Mouse (Mus musculus) heart, embryonic 16.5 days (tissue): ENCODE results near the gene Gm49318. TPM values are rescaled to one million over a fixed set of nuclear protein-coding genes. Genes with fewer than 3 reads are reported as not detected.

Experiments
- ATAC-seq: fragments of 200-750 bp; cut with Nextera tagmentation; replicated peaks from 2 replicates; pipeline ENCODE4 v1.8.0; 2017; ENCODE audit warnings: moderate number of reproducible peaks; ENCODE audit not compliant: insufficient read depth, low FRiP score; ENCODE audit errors: extremely low read depth
- H3K27ac ChIP-seq: fragments of 300-500 bp; sonication (generic); 2 replicates; pipeline ENCODE4 v1.5.1; 2014; ENCODE audit warnings: mild to moderate bottlenecking, low read length, control low read depth, moderate library complexity
- H3K27me3 ChIP-seq: fragments of 300-500 bp; sonication (generic); 2 replicates; pipeline ENCODE4 v1.6.1; 2014; ENCODE audit warnings: low read length, mixed read lengths; ENCODE audit not compliant: control insufficient read depth, insufficient read depth
- H3K36me3 ChIP-seq: fragments of 300-500 bp; sonication (generic); 2 replicates; pipeline ENCODE4 v1.6.1; 2014; ENCODE audit not compliant: control insufficient read depth, insufficient read depth
- H3K4me1 ChIP-seq: fragments of 300-500 bp; sonication (generic); 2 replicates; pipeline ENCODE4 v1.6.1; 2014; ENCODE audit warnings: low read length, mixed read lengths; ENCODE audit not compliant: control insufficient read depth, insufficient read depth
- H3K4me2 ChIP-seq: fragments of 300-500 bp; sonication (generic); 2 replicates; pipeline ENCODE4 v1.6.1; 2014; ENCODE audit warnings: low read depth, mild to moderate bottlenecking, control low read depth, low read length
- H3K4me3 ChIP-seq: fragments of 300-500 bp; sonication (generic); 2 replicates; pipeline ENCODE4 v1.5.1; 2014; ENCODE audit warnings: mild to moderate bottlenecking, control low read depth, low read length
- H3K9ac ChIP-seq: fragments of 300-500 bp; sonication (generic); 2 replicates; pipeline ENCODE4 v1.6.1; 2014; ENCODE audit warnings: low read length, control low read depth
- H3K9me3 ChIP-seq: fragments of 300-500 bp; sonication (generic); replicated peaks from 2 replicates; pipeline ENCODE4 v1.6.1; 2016; ENCODE audit warnings: low read length; ENCODE audit not compliant: control insufficient read depth
- WGBS: fragments of 180-500 bp; shearing (Covaris S2); extraction: QIAGEN DNeasy Blood & Tissue Kit; methylation state at CpG from one replicate; pipeline ENCODE4 v1.1.7; 2014; 5-methylcytosine and 5-hydroxymethylcytosine counted together
- polyA plus RNA-seq: library from polyadenylated mRNA; unstranded; fragments of >200 nt; fragmentation: Nextera tagmentation; extraction: Ambion mirVana; gene quantifications from 2 replicates; pipeline ENCODE4 v1.2.1, GENCODE M21; 2015

Gm49318 gene
- polyA plus RNA-seq, 1 experiment from 2014 or later, result not detected

DNA sequence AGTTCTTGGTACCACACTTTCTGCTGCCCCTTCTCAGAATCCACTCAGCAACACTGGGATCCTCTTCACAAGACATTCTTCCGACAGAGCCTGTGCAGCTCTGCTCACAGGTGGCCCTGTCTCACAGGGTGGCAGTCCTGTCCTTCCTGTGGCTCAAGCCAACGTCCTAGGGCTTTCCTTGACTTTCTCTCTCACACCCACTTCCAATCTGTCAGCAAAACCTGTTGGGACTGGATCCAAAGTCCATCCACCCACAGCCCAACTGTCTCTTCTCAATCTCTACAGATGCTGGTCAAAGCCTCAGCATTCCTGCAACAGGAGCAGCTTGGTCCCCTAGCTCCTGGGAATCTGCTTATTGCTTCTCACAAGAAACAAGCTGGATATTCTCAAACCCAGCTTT is 9.7 kb downstream of the Gm49318 start:
- peaks cover 44% of the 10 kb centered on the region for H3K36me3 ChIP-seq
- 66% methylated on average over 2 of the region's 2 CpGs for WGBS
- H3K4me3 ChIP-seq, result no peak overlapping the region

DNA sequence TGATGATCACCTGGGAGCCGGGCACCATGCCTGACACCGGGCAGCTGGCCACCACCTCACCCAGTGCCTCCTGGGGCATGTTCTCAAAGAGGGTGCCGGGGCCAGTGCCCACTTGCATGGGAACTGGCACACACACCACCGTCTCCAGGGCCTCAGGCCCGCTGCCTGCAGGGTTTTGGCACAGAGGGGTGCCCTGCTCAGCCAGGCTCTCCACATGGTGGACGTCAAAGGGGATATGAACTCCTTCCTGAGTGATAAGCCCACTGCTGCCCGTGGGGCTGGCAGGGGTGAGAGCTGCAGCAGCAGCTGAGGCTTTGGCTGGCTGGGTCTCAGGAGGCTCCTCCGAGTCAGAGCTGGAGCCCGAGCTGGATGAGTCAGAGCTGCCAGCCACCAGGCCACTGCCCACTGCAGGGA is 13.0 kb downstream of the Gm49318 start:
- H3K27me3 ChIP-seq, result peaks cover 23% of the 10 kb centered on the region
- ATAC-seq, result no peak
- no peak overlapping the region for H3K4me3 ChIP-seq
- H3K36me3 ChIP-seq, result peaks cover 25% of the 10 kb centered on the region
- H3K27ac ChIP-seq, result no peak overlapping the region
- WGBS, result 80% methylated on average over 9 of the region's 9 CpGs
- no peak overlapping the region for H3K9ac ChIP-seq
- no peaks in the 10 kb centered on the region for H3K9me3 ChIP-seq
- H3K4me1 ChIP-seq, result peaks cover 5% of the 10 kb centered on the region; the same call in 1 of the 2 replicates
- H3K4me2 ChIP-seq, result no peak overlapping the region

More for the DNA sequence above, 9.7 kb downstream of the Gm49318 start:
- H3K27me3 ChIP-seq, result no peaks in the 10 kb centered on the region
- H3K4me2 ChIP-seq, result no peak overlapping the region
- no peaks in the 10 kb centered on the region for H3K4me1 ChIP-seq
- H3K27ac ChIP-seq, result no peak overlapping the region
- no peaks in the 10 kb centered on the region for H3K9me3 ChIP-seq
- no peak overlapping the region for H3K9ac ChIP-seq
- ATAC-seq, result no peak

DNA sequence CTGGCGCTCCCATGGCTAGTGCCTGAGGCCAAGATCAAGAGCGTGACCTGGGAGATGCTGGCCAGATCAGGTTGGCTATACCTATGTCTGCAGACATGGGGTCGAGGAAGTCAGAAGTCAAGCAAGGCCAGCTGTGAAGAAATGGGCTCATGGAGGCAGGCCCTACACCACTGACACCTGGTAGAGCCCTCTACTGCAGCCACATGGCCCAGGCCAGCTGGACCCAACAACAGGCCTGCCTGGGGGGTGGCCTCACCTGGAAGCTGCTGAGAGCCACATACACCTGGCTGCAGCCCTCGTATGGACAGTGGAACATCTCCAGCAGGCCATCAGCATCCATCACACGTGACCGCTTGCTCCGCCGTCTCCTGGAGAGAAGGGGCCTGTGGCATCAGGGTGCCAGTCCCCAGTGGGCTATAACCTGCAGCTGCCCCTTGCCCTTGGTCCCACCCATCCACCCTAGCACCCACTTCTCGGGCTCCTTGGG is 14.0 kb downstream of the Gm49318 start:
- no peak overlapping the region for H3K4me3 ChIP-seq
- peaks cover 25% of the 10 kb centered on the region for H3K36me3 ChIP-seq
- peaks cover 32% of the 10 kb centered on the region for H3K27me3 ChIP-seq
- H3K9me3 ChIP-seq, result no peaks in the 10 kb centered on the region
- WGBS, result 85% methylated on average over 9 of the region's 9 CpGs
- peaks cover 5% of the 10 kb centered on the region; the same call in 1 of the 2 replicates for H3K4me1 ChIP-seq
- H3K27ac ChIP-seq, result no peak overlapping the region
- no peak overlapping the region for H3K9ac ChIP-seq
- no peak overlapping the region for H3K4me2 ChIP-seq
- no peak for ATAC-seq

DNA sequence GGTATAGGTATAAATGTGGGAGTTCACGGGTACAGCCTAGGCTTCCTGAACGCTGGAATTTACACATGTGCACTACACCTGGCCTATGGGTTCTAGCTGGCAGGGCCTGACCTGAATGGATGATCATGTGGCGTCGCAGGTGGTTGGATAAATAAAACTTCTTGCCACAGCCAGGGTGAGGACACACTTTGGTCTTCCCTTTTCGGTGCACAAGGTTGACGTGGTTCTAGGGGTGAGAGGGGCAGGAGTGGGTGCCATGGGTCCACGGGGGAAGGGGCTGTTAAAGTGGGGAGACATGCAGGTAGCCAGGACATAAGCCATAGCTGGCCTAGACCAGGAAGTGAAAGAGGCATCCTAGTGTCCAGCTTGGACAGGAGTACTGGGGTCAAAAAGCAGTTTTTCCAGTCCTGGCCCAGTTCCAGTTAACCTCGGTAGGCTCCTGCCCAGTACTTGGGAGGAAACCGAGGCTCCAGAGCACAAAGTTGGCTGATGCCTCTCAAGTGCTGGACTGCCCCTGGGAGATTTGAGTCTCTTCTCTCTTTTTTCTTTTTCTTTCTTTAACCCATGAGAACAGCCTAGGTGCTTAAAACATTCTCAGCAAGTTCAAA is 14.7 kb downstream of the Gm49318 start:
- no peak overlapping the region for H3K4me2 ChIP-seq

DNA sequence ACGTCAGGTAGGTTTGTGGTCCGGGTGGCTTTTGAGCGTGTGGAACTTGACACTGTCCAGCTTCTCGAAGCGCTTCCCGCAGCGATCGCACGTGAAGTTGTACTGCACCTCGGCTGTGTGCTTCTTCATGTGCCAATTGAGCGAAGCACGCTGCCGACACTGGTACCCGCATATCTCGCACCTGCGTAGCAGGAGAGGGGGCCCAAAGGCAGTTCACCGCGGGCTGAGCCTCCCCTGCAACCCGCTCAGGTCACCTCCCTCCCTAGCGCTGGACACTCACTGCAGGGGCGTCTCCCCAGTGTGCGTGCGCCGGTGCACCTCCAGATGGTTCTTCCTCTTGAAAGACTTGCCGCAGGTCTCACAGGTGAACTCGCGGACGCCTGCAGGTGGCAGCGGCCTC is 15.3 kb downstream of the Gm49318 start:
- H3K4me2 ChIP-seq, result no peak overlapping the region
- H3K4me3 ChIP-seq, result no peak overlapping the region
- ATAC-seq, result no peak
- no peak overlapping the region for H3K9ac ChIP-seq
- peaks cover 46% of the 10 kb centered on the region for H3K27me3 ChIP-seq
- H3K27ac ChIP-seq, result no peak overlapping the region
- H3K9me3 ChIP-seq, result no peaks in the 10 kb centered on the region
- peaks cover 10% of the 10 kb centered on the region for H3K4me1 ChIP-seq
- WGBS, result 34% methylated on average over 29 of the region's 29 CpGs
- peaks cover 25% of the 10 kb centered on the region for H3K36me3 ChIP-seq

More for the DNA sequence above, 14.7 kb downstream of the Gm49318 start:
- Histone ChIP-seq H3K4me3 (no peak overlapping the region), H3K36me3 (peaks cover 25% of the 10 kb centered on the region), H3K27me3 (peaks cover 39% of the 10 kb centered on the region), H3K27ac (no peak overlapping the region), H3K9ac (no peak overlapping the region), H3K9me3 (no peaks in the 10 kb centered on the region), H3K4me1 (peaks cover 8% of the 10 kb centered on the region)
- 77% methylated on average over 9 of the region's 9 CpGs for WGBS
- ATAC-seq, result no peak

DNA sequence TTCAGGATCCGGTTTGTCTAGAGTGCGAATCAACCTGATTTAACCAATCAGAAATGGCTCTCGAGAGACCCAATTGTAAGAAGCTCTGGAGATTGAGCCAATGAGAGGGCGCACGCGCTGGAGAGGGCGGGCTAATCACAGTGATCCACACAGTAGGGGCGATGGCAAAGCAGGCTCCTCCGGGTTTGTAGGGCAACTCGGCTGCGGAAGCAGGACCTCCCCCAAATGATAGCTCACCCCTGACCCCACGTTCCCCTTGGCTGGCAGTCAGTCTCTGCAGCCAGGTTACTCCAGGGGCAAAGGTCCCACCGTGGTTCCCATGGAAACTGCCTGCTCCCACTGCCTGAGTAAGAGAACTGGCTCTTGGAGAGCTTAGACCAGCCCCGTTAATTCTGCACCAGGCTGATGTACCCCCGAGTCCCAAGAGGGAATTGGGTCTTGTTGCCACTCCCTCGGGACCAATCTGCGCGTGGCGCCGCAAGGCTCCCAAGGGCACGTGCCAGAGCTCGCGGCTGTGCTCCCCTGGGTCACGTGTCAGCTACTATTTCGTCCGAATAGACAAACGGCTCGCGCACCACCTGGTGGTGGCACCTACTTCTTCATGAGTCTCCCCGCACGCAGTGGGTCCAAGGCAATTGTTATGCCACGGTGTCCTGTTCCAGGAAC is 16.5 kb downstream of the Gm49318 start:
- Histone ChIP-seq H3K9me3 (no peaks in the 10 kb centered on the region), H3K36me3 (peaks cover 22% of the 10 kb centered on the region), H3K4me2 (peak overlapping the region; percentile 24), H3K9ac (no peak overlapping the region), H3K27ac (no peak overlapping the region), H3K4me3 (no peak overlapping the region), H3K4me1 (peaks cover 15% of the 10 kb centered on the region), H3K27me3 (peaks cover 58% of the 10 kb centered on the region)
- 3% methylated on average over 32 of the region's 32 CpGs for WGBS
- no peak for ATAC-seq

DNA sequence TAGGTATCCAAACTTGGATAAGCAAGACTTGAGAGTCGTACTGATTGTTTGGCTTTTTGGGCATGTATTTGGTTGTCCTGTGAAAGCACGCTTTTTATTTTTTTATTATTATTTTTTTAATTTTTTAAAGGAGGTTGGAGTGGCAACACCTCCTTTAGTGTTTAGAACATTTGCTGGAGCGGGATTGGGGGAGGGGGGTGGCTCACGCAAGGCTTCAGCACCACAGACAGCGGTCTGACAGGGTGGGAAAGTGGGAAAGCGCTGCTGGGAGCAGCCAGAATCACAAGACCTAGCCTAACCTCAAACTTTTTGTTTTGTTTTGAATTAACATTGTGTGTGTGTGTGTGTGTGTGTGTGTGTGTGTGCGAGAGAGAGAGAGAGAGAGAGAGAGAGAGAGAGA is 17.4 kb downstream of the Gm49318 start:
- Histone ChIP-seq H3K9ac (no peak overlapping the region), H3K36me3 (peaks cover 17% of the 10 kb centered on the region), H3K4me2 (no peak overlapping the region), H3K27me3 (peaks cover 66% of the 10 kb centered on the region), H3K4me3 (no peak overlapping the region), H3K9me3 (no peaks in the 10 kb centered on the region), H3K4me1 (peaks cover 15% of the 10 kb centered on the region), H3K27ac (no peak overlapping the region)
- WGBS, result 19% methylated on average over 7 of the region's 7 CpGs
- ATAC-seq, result no peak

DNA sequence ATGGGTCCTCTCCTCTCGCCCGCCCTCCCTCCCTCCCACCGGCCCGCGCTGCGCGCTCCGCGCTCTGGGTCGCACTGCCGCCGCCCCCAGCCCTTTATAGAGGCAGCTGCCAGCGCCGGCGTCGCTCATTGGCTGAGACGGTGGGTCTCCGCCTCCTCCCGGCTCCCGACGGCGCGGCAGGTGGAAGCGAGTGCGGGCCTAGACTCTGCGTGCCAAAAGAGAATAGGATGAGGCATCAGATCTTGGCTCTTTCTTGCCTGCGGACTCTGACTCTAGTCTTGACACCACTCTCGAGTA is 19.2 kb downstream of the Gm49318 start, which contains the start of gene Elavl3:
Elavl3 (minus strand) TSS at position 66 of the 297 bp plus-strand sequence.
- Histone ChIP-seq H3K27me3 (peaks cover 68% of the 10 kb centered on the region), H3K27ac (no peak within 1 kb of the TSS), H3K9ac (peak within 1 kb of the TSS; percentile 56)

DNA sequence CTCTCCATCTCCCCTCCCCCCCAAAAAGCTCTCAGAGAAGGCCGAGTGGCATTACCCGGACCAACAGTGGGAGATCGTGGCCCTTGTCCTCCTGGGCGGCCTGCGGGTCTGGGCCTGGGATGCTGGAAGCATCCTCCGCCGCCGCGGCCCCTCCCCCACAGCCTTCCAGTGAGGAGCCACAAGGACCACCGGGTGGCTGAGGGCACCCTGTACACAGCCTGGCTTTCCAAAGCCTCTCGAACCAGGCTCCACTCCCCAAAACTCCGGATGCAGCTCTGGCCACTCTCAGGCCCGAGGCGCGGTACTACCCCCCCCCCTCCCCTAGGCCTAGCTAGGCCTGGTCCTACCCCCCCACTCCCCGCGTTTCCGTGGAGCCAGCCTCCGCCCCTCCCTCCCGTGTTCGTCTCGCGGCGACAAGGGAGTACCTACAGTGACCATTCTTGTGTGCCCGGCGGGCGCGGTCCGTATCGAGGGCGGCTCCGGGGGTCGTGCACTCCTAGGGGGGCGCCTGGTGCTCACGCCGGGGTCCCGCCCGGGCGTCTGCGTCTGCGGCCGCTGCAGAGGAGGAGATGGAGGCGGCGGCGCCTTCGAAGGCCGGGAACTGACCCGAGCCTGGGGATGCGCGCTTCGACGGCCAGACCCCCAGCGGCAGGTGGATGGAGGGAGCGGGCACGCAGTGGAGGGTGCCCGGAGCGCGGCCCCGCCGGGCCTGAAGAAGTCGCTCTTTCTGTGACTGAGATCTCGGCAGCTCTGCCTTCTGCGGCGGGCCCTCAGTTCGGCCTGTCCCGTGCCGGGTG is 19.7 kb downstream of the Gm49318 start:
- Histone ChIP-seq H3K27ac (no peak overlapping the region), H3K9me3 (no peaks in the 10 kb centered on the region), H3K9ac (no peak overlapping the region), H3K4me1 (peaks cover 15% of the 10 kb centered on the region), H3K4me3 (peak overlapping the region; percentile 51), H3K27me3 (peaks cover 68% of the 10 kb centered on the region), H3K4me2 (peak overlapping the region; percentile 76), H3K36me3 (no peaks in the 10 kb centered on the region)
- WGBS, result 2% methylated on average over 58 of the region's 67 CpGs
- ATAC-seq, result no peak

More for the DNA sequence above, 19.2 kb downstream of the Gm49318 start, which contains the start of gene Elavl3:
- ATAC-seq, result no peak
- no peaks in the 10 kb centered on the region for H3K9me3 ChIP-seq
- H3K4me3 ChIP-seq, result peak within 1 kb of the TSS; percentile 51
- WGBS, result 2% methylated on average over 21 of the region's 28 CpGs
- no peaks in the 10 kb centered on the region for H3K36me3 ChIP-seq
- H3K4me2 ChIP-seq, result peak within 1 kb of the TSS; percentile 76
- H3K4me1 ChIP-seq, result peaks cover 15% of the 10 kb centered on the region
